Mouse (Mus musculus) midbrain, embryonic 16.5 days (tissue): ENCODE data around the gene Runx2. TPM values are rescaled to one million over a fixed set of nuclear protein-coding genes. Genes with fewer than 3 reads are reported as not detected.

Source experiments
- ATAC-seq: fragments of 200-750 bp; cut with Nextera tagmentation; 2 replicates; pipeline ENCODE4 v1.8.0; 2017; ENCODE audit warnings: moderate TSS enrichment
- H3K27ac ChIP-seq: fragments of 300-500 bp; sonication (generic); 2 replicates; pipeline ENCODE4 v1.5.1; 2014; ENCODE audit warnings: mild to moderate bottlenecking, low read length, mixed read lengths
- H3K27me3 ChIP-seq: fragments of 300-500 bp; sonication (generic); 2 replicates; pipeline ENCODE4 v1.6.1; 2014; ENCODE audit warnings: low read depth, low read length, mixed read lengths; ENCODE audit not compliant: control insufficient read depth, insufficient read depth
- H3K36me3 ChIP-seq: fragments of 300-500 bp; sonication (generic); 2 replicates; pipeline ENCODE4 v1.6.1; 2014; ENCODE audit warnings: mild to moderate bottlenecking, low read length, moderate library complexity, mixed read lengths; ENCODE audit not compliant: control insufficient read depth, insufficient read depth
- H3K4me1 ChIP-seq: fragments of 300-500 bp; sonication (generic); 2 replicates; pipeline ENCODE4 v1.6.1; 2014; ENCODE audit warnings: mild to moderate bottlenecking, low read length, mixed read lengths; ENCODE audit not compliant: control insufficient read depth, insufficient read depth
- H3K4me2 ChIP-seq: fragments of 300-500 bp; sonication (generic); 2 replicates; pipeline ENCODE4 v1.6.1; 2014; ENCODE audit warnings: mild to moderate bottlenecking, low read length, mixed read lengths
- H3K4me3 ChIP-seq: fragments of 300-500 bp; sonication (generic); 2 replicates; pipeline ENCODE4 v1.5.1; 2014; ENCODE audit warnings: low read depth, mild to moderate bottlenecking, low read length, moderate library complexity, mixed read lengths
- H3K9ac ChIP-seq: fragments of 300-500 bp; sonication (generic); 2 replicates; pipeline ENCODE4 v1.6.1; 2014; ENCODE audit warnings: low read depth, low read length, mixed read lengths
- H3K9me3 ChIP-seq: fragments of 300-500 bp; sonication (generic); replicated peaks from 2 replicates; pipeline ENCODE4 v1.6.1; 2014; ENCODE audit warnings: mild to moderate bottlenecking, low read length, mixed read lengths; ENCODE audit not compliant: control insufficient read depth, poor library complexity, severe bottlenecking
- WGBS: fragments of 180-500 bp; shearing (Covaris S2); extraction: QIAGEN DNeasy Blood & Tissue Kit; methylation state at CpG from one replicate; pipeline ENCODE4 v1.1.7; 2014; 5-methylcytosine and 5-hydroxymethylcytosine counted together
- polyA plus RNA-seq: library from polyadenylated mRNA; unstranded; fragments of >200 nt; fragmentation: Nextera tagmentation; extraction: Ambion mirVana; gene quantifications from 2 replicates; pipeline ENCODE4 v1.2.1, GENCODE M21; 2015

Runx2 gene
- polyA plus RNA-seq, 1 experiment from 2014 or later, result 0.53 TPM

DNA sequence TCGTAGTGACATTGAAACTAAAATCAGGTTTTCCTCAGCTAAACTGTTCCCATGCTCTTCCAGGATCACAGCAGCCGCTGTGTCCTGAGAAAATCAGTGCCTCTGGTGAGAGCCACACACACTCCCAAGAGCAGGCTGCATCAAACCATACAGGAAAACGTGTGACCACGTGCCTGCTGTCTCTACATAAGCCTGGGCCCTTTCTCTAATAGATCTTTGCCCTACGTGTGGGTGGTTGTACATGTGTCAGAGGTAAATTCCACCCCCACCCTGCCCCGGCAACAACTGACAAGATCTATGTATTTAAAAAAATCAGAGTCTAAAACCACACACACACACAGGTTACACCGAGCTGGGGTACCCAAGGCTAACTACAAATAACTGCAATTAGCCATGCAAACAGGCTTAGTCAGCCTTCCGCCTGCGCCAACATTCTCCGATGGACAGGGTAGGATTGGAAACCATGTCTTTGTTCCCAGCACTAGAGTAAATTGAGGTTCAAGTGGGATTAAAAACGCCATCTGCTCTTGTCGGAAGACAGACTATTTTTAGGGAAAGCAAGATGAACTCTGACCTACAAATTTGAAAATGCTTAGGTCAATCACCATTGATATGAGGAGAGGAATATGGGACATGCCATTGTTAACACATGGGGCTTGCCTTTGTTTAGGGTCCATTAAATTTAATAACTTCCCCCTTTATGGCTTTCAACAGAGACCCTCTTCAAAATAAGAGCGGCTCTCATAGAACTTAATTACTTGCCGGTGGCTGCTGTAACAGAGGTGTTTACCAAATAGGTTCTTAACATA, 180.8 kb downstream of the Runx2 start:
- H3K4me3 ChIP-seq, result no peak overlapping the region
- no peaks in the 10 kb centered on the region for H3K27me3 ChIP-seq
- no peak overlapping the region for H3K4me2 ChIP-seq
- 59% methylated on average over 14 of the region's 14 CpGs for WGBS
- ATAC-seq, result no peak
- no peaks in the 10 kb centered on the region; the same call in 1 of the 2 replicates for H3K4me1 ChIP-seq
- no peak overlapping the region for H3K9ac ChIP-seq
- H3K27ac ChIP-seq, result no peak overlapping the region
- no peaks in the 10 kb centered on the region for H3K9me3 ChIP-seq
- no peaks in the 10 kb centered on the region for H3K36me3 ChIP-seq

DNA sequence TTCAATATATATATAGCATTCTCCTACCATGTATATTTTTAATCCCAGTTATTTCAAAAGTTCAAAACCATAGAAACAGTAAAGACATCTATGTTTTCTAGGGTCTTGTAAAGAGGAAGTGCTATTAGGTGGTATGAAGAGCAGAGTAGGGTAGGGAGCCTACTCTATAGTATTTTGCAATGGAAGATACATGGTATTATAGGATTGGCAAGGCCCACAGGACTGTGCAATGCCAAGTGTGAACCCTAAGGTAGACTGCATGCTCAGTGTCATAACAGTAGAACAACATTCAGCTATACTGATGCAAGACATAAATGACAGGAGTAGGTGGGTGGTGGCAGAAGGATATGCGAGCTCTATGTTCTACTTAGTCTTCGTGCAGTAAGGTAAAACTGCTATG, 181.7 kb downstream of the Runx2 start:
- ATAC-seq, result no peak
- no peak overlapping the region for H3K4me2 ChIP-seq
- H3K27me3 ChIP-seq, result no peaks in the 10 kb centered on the region
- H3K9ac ChIP-seq, result no peak overlapping the region
- 96% methylated on average over 2 of the region's 2 CpGs for whole genome bisulfite sequencing
- no peaks in the 10 kb centered on the region for H3K4me1 ChIP-seq
- no peaks in the 10 kb centered on the region for H3K36me3 ChIP-seq
- no peak overlapping the region for H3K27ac ChIP-seq
- no peak overlapping the region for H3K4me3 ChIP-seq
- H3K9me3 ChIP-seq, result no peaks in the 10 kb centered on the region

DNA sequence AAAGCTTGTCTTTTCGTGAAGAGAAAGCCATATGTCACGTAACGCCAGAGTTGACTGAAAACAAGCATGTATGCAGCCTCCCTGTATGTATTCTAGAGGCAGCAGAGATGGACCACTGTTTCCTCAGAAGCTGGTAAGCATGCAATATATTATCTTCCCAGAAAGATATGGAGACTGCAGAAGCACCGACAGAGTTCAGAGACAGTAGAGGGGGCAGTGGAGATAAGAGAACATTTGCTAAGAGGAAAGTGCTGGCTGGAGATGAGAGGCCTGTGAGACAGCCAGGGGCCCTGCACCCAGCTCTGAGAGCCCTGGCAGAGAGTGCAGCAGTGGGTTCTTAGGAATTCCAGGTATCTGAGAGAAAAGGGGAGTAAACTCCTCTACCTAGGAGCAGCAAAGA, 182.3 kb downstream of the Runx2 start:
- no peaks in the 10 kb centered on the region for H3K9me3 ChIP-seq
- H3K4me3 ChIP-seq, result no peak overlapping the region
- H3K27me3 ChIP-seq, result no peaks in the 10 kb centered on the region
- WGBS, result 93% methylated on average over 4 of the region's 4 CpGs
- H3K4me2 ChIP-seq, result no peak overlapping the region
- ATAC-seq, result no peak
- no peaks in the 10 kb centered on the region for H3K4me1 ChIP-seq
- H3K27ac ChIP-seq, result no peak overlapping the region
- H3K36me3 ChIP-seq, result no peaks in the 10 kb centered on the region
- H3K9ac ChIP-seq, result no peak overlapping the region

DNA sequence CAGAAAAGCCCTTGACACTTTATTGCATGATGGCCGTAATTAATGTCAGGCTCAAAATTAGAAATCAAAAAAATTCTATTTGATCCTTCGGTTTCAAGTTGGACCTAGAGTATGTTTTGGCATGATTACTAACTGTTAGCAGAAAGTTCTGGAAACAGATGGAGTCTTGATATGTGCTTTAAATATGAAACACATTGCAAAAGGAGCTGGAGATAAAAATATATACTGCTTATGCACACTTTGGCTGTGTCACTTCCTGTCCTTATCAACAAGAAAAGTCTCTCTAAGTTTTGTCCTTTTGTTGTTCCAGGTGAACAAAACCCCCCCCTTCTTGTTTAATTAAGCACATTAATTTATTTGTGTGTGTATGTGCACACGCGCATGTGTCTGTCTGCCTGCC, 183.0 kb downstream of the Runx2 start:
- no peak overlapping the region for H3K27ac ChIP-seq
- no peaks in the 10 kb centered on the region for H3K9me3 ChIP-seq
- H3K4me3 ChIP-seq, result no peak overlapping the region
- no peaks in the 10 kb centered on the region for H3K27me3 ChIP-seq
- no peak overlapping the region for H3K4me2 ChIP-seq
- WGBS, result 92% methylated on average over 4 of the region's 4 CpGs
- H3K4me1 ChIP-seq, result no peaks in the 10 kb centered on the region
- no peak overlapping the region for H3K9ac ChIP-seq
- no peak for ATAC-seq
- H3K36me3 ChIP-seq, result no peaks in the 10 kb centered on the region

DNA sequence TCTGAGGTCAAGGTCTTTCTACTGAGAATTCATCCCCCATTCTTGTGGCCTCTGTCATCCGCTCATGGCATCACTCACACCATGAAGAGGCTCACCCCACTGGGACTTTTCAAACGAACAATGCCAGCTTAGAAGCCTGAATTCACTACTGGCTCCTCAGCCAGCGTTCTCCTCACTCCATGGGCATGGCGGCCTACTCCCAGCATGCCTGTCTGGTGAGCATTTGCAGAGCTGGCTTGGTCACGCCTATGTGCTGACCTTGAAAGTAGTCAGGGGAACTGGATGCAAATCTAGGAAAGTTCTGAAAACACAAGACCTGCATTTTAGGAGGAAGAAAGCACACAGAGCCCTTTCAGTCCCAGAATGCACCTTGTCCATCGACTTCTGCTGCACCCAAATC, 187.3 kb downstream of the Runx2 start:
- WGBS, result 83% methylated on average over 6 of the region's 6 CpGs
- H3K27me3 ChIP-seq, result no peaks in the 10 kb centered on the region
- no peak overlapping the region for H3K9ac ChIP-seq
- H3K4me1 ChIP-seq, result no peaks in the 10 kb centered on the region
- H3K9me3 ChIP-seq, result no peaks in the 10 kb centered on the region
- H3K4me2 ChIP-seq, result no peak overlapping the region
- ATAC-seq, result no peak
- H3K27ac ChIP-seq, result no peak overlapping the region
- H3K4me3 ChIP-seq, result no peak overlapping the region
- no peaks in the 10 kb centered on the region for H3K36me3 ChIP-seq

DNA sequence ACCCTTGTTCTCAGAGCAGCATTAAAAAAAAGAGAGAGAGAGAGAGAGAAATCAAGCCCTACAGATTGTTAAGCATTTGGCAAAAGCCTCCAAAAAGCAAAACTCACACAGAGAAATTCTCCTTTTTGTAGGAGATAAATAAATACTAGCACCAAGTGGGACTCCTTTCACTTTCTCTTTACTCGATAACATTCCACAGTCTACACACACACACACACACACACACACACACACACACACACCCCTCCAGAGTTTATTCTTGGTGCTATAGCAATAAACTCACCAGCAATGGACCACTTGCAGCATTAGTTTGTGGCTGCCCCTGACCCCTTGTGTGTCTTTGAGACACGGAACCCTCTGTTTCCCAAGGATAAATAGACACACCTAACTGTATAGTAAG, 190.9 kb downstream of the Runx2 start:
- WGBS, result 79% methylated on average over 2 of the region's 2 CpGs
- ATAC-seq, result no peak

DNA sequence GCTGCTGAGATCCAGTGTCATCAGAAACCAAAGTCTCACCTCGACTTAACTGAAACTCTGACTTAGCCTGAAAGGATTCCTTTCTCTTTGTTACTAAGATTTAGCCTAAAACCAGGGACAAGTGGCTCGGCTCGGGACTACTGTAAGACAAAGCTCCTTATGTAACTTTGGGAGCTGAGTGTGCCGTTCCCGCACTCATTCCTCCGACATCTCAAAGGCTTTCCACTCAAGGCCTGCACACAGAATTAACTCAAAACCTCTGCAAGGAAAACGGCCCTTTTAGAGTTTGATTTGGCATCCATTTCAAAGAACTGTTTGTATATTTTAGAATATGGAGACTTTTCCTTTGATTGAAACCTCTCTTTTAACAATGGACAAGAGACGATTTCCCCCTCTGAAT, 191.3 kb downstream of the Runx2 start:
- H3K4me1 ChIP-seq, result no peaks in the 10 kb centered on the region
- H3K9ac ChIP-seq, result no peak overlapping the region
- no peaks in the 10 kb centered on the region for H3K9me3 ChIP-seq
- no peak for ATAC-seq
- 50% methylated on average over 8 of the region's 8 CpGs for WGBS
- H3K27me3 ChIP-seq, result no peaks in the 10 kb centered on the region
- H3K36me3 ChIP-seq, result no peaks in the 10 kb centered on the region
- H3K4me2 ChIP-seq, result no peak overlapping the region
- H3K4me3 ChIP-seq, result no peak overlapping the region
- no peak overlapping the region for H3K27ac ChIP-seq

More for the DNA sequence above, 190.9 kb downstream of the Runx2 start:
- Histone ChIP-seq H3K27ac (no peak overlapping the region), H3K4me3 (no peak overlapping the region), H3K4me1 (no peaks in the 10 kb centered on the region), H3K36me3 (no peaks in the 10 kb centered on the region), H3K4me2 (no peak overlapping the region), H3K9me3 (no peaks in the 10 kb centered on the region), H3K9ac (no peak overlapping the region), H3K27me3 (no peaks in the 10 kb centered on the region)

DNA sequence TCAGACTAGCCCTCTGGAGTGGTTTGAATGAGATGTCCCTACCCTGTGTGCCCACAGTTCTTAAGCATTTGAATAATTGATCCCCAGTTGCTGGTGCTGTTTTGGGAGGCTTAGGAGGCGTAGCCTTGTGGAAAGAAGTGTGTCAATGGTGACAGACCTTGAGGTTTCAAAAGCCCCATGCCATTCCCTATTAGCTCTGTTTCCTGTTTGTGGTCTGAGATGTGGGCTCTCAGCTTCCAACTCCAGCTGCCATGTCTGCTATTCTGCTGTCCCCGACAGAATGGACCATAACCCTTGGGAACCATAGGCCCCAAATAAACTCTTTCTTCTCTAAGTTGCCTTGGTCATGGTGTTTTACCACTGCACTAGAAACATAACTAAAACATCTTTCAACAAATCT, 194.1 kb downstream of the Runx2 start:
- H3K36me3 ChIP-seq, result no peaks in the 10 kb centered on the region
- no peak overlapping the region for H3K9ac ChIP-seq
- no peak overlapping the region for H3K27ac ChIP-seq
- ATAC-seq, result no peak
- H3K9me3 ChIP-seq, result no peaks in the 10 kb centered on the region
- WGBS, result 96% methylated on average over 2 of the region's 2 CpGs
- H3K27me3 ChIP-seq, result no peaks in the 10 kb centered on the region
- H3K4me3 ChIP-seq, result no peak overlapping the region
- H3K4me1 ChIP-seq, result no peaks in the 10 kb centered on the region
- H3K4me2 ChIP-seq, result no peak overlapping the region

DNA sequence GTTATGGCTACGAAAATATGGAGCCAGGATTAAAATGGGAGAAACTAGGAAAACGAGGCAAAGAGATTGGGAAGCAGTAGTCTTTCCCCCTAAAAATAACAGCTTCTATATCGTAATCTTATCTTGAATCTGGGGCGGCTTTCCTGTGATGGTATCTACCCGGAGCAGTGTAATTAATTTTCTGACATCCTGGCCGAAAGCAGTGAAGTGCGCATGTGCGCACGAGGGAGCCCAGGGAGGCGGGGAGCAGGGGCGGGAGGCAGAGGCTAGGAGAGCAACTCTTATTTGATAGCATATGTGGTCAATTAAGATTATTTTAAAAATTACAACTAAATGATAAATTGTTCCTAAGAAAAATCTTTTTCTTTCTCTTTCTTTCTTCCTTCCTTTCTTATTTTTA, 195.9 kb downstream of the Runx2 start:
- ATAC-seq, result no peak
- Histone ChIP-seq H3K4me1 (no peaks in the 10 kb centered on the region), H3K27ac (no peak overlapping the region), H3K27me3 (no peaks in the 10 kb centered on the region), H3K4me2 (no peak overlapping the region), H3K9ac (no peak overlapping the region), H3K4me3 (no peak overlapping the region), H3K9me3 (no peaks in the 10 kb centered on the region), H3K36me3 (no peaks in the 10 kb centered on the region)
- 69% methylated on average over 11 of the region's 11 CpGs for WGBS
